Mouse (Mus musculus) 3134 (cell line): Measurements from ENCODE around the gene Hbb-bh2.
"Not testable (repeated sequence)": the region's sequence is repeated elsewhere in the genome, so short reads cannot be mapped to it uniquely, and the experiment has no call there.

Experiments
- DNase-seq: peaks from one replicate; pipeline ENCODE4 v3.0.0-alpha.2; 2011; ENCODE audit warnings: low spot score; ENCODE audit not compliant: insufficient read length; ENCODE audit errors: extremely low read depth

Hbb-bh2 gene

DNA sequence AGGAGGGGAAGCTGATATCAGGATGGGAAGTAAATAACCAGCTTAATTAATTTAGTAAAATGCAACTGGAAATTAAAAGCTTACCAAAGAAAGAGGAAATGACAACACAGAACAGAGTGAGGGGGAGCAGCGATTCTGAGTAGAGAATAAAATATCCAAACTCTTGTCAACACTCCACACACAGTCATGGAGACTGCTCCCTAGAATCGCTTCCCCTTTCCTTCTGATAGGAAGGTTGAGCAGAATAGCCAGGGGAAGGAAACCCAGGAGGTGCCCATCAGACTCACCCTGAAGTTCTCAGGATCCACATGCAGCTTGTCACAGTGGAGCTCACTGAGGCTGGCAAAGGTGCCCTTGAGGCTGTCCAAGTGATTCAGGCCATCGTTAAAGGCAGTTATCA, 27.2 kb downstream of the Hbb-bh2 start:
- DNase-seq = not testable (repeated sequence)

DNA sequence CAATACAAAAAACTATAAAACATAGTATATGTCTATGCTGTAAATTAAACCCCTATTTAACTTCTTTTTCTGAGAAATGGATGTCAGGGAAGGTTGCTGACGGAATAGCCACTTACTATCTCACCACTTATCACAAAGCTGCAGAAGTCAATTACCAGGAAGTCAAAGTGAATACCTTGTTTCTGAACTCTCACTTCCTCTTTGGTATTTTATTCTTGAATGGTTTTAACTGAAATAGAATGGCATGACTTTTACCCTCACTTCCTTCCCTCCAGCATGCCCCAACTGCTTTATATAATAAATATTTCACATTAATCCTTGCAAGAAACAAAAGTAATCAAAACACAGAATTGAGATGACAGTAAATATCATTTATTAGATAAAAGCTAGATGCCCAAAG, 28.1 kb downstream of the Hbb-bh2 start:
- DNase-seq = no peak

DNA sequence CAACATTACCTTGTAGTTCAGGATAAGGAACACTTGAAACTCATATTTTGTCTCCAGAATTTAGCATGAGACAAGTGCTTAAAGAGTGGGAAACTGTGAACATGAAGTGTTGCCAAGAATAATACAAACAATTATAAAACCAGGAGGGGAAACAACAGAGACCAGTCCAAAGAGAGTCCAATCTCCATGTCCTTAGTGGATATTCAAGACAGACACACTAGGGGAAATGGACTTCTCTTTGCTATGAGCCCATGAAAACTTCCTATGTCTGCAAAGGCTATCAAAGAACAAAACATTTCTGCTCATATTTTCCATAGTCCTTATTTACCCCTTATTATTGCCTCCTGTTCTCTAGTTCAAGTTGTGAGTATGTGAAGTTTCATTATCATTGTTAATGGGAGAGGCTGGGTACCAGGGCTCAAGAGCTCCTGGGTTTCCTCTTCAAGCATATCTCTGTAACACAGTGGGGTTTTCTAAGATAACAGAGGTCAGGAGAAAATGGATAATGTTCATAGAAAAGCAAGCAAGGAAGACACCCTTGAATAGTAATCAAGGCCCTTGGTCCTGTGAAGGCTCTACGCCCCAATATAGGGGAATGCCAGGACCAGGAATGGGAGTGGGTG, 29.0 kb downstream of the Hbb-bh2 start:
- DNase-seq = no peak

DNA sequence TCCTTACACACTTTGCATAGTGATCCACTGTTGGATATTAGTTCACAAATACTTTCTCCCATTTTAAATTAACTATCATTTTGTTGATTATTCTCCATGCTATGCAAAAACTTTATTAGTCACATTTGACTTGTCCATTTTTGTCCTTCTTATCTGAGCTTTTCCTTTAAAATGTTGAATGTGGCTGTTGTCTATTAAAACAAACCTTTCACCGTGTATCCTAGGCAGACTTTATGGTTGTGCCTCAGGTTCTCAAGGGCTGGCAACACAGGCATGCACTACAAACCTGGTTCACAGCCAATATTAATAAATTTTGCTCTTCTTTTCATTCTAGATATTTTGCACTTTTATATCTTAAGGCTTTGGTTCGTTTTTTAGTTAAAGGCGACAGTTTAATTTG, 29.6 kb downstream of the Hbb-bh2 start:
- DNase-seq = no peak

DNA sequence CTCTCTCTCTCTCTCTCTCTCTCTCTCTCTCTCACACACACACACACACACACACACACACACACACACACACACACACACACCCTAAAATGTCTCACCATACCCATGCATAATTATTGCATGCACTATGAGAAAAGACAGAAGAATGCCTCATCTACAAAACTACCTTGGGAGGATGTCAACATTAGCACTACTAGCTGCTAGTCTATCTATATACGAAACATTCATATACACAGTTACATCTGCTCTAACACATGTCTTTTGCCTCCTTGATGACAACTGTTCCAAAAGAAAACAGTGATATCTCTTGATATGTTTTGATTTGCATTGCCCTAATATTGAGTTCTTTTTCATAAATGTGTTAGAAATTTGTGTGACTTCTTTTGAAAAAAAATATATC, 30.0 kb downstream of the Hbb-bh2 start:
- DNase-seq = no peak

DNA sequence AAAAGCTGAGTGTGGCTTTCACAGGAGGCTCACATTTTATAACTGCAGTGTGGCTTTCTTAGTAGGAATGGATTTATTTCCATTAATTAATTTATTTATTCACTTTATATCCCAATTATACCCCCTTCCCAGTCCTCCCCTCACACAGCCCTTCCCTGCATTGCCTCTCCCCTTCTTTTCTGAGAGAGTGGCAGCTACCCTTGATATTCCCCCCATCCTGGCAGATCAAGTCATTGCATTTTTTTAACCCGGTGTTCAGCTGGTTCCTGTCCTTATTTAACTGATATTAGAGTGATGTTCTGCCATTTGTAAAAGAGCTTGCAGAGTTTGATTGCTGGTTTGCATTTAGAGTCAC, 30.5 kb downstream of the Hbb-bh2 start:
- DNase-seq = no peak

DNA sequence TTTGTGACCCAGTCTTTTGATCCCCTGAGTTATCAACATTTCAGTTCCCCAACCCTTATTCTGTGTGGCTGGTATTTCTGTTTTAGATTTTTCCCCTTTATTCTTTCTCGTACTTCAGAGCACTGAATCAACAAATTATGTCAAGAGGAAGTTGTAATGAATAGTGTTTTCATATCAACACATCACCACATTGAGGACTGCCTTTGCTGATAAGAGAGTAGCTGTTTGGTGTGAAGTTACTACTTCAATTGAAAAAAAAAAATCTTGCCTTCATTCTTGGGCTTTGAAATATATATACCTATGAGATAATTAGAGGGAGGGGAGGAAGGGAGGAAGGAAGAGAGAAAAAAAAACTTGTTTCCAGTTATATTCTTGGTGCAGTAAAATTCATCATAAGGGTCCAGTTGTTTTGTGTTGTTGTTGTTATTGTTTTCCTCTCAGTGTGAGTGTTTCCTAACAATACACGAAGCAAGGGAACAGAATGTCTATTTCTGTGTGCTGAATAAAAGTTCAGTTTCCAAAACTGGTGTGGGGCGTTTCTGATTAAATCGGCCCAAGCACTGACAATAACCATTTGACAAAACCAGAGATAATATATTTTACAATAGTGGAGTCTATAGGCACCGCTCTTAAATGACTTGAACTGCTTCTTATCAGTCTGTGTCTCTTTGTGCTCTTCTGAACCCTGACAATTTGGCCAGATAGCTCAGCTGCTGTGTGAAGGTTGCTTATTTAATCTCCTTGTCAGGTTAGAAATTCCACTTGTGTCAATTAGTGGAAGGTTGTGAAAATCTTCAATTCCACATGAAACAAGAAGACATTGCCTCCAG, 31.1 kb downstream of the Hbb-bh2 start:
- no peak for DNase-seq

DNA sequence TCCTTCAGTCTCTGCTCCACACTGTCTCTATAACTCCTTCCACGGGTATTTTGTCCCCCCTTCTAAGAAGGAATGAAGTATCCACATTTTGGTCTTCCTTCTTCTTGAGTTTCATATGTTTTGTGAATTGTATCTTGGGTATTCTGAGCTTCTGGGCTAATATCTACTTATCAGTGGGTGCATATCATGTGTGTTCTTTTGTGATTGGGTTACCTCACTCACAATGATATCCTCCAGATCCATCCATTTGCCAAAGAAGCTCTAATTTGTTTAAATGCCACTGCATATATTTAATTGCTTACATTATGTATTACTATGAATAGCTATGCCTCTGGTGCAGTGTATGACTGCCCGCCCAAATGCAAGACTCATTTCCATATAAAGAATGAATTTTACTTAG, 32.2 kb downstream of the Hbb-bh2 start:
- DNase-seq = not testable (repeated sequence)

DNA sequence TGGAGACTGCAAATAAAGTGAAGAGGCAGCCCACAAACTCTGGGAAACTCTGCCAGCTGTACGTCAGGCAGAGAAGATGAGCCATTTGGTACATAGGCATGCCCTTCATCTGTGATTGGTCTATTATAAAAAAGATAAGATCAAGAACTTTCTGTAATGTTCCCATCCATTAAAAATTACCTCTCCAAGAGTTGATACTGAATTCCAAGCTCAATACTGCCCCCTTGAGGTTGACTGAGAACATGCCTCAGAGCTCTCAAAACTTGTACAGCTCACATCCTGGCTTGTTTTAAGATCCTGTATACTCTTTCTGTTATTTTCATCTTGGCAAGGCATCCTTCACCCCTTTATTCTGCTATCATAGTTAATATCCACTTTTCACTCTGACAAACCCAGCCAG, 33.5 kb downstream of the Hbb-bh2 start:
- DNase-seq = no peak

DNA sequence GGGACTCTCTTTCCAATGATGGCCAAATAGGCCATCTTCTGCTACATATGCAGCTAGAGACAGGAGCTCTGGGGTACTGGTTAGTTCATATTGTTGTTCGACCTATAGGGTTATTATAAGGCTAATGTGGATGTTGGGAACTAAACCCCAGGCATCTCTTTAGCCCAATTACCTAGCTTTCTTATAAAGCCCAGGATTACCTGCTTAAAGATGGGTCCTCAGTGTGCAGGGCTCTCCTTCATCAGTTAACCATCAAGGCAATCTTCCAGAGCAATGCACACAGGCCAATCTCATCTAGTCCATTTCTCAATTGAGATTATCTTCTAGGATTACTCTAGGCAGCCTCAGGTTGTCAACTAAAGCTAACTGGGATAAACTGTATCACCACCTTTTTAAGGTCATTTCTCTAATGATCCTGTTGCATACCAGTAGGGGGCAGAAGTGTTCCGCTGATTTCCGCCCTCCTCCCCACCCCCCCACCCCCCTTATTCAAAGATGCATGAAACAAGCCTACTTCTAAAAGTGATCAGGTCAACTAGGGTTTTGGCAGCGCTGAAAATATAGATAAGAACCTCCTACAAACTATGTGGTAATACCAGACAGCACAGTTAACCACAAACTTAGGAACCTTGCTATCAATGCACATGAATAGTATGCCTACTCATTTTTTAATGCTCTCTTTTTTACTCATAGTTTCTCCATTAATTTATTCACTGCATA, 47.5 kb downstream of the Hbb-bh2 start:
- DNase-seq = no peak

DNA sequence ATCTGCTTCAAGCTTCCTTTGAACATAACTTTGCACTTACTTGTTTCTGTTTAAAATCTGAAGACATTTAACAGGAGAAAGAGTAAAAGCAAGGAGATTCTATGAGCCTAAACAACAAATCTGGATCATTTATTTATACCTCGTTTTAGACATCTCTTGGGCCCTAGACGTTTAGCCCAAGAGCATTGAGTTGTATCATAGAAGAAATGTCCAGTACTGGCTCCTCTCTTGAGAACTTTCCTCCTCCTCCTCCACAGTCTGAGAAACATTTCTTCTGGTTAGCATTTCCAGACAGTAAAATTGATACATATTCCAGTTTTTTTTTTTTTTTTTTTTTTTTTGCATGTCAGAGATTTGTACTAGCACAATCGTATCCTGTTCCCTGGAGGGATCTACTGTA, 48.6 kb downstream of the Hbb-bh2 start, which contains the start of gene Olfr67:
Gene Olfr67 (minus strand): TSS at position 101 of the 400 bp plus-strand sequence.
- DNase-seq = no peak
